Mouse (Mus musculus): Measurements from ENCODE around the gene Olfr346.

Gene Olfr346

GRCm38 (mm10) chr2:36685488-36685887, at the start of gene Olfr346:
Olfr346 (plus strand) TSS chr2:36685788.
- no peak for DNase-seq (ENCODE audit: low spot score)

GRCm38 (mm10) chr2:36639741-36640140, 45.8 kb upstream of the Olfr346 start, which contains the start of gene Olfr345:
Olfr345 (plus strand) TSS chr2:36640041.
- no peak for DNase-seq (ENCODE audit: low spot score)

GRCm38 (mm10) chr2:36731602-36732001, 46.0 kb downstream of the Olfr346 start, which contains the start of gene Olfr347:
Olfr347 (plus strand) TSS chr2:36731902.
- DNase-seq (ENCODE audit: low spot score), result no peak

- no peak for DNase-seq (ENCODE audit: low spot score)
Measured at GRCm38 (mm10) chr2:36736226-36736625, 50.6 kb downstream of the Olfr346 start.

All from ovary, adult 18-20 months (tissue).